Mouse (Mus musculus): ENCODE results near the gene Nyap1.

The Nyap1 gene

DNA sequence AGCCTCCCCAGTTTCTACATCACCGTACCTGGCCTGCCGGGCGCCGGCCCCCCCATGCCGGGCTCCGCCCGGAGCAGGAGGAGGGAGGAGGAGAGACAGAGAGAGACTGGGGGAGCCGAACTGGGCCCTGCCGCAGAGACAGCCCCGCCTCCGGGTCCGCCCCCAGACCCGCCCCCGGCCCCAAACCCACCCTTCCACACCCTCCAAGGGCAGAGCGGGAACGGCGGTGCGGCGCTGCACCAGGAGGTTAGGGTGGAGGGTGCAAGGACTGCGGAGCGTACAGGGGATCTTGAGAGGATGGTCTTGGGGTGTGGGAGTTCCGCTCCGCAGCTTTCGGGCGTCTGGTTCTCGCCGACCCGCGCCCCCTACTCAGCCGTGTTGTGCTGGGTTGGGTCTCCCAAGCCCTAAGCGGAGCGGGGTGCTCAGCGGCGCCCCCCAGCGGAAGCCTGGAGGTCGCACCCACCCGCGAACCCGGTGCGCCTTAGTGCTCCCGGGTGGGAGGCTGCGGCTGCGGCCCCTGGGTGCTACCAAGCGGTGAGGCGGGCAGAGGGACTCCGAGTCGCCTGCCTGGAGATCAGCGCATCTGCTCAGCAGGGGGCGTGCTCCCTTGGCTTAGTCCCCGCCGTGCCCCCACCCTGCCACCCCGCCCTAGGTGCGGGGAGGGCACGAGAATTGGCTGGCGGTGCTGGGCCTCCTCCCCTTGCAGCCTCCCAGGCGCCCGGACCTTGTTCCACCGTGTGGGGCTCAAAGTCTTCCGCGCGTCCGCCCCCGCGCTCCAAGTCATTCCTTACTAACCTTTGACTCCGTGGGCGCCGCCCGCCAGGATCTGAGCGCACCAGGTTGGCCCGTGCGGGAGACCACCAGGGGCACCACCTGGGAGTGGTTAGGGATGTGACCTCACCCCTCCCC, at the start of gene Nyap1:
TSS of gene Nyap1 (minus strand) at position 585 of the 909 bp plus-strand sequence.
- in situ Hi-C loops (cut with MboI; ENCODE audit: low pct_unique_long_range_greater_than_20kb in 1 of 2, low sequenced_read_pairs in 2 of 2, unreplicated experiment in 1 of 2), result no loop called here

DNA sequence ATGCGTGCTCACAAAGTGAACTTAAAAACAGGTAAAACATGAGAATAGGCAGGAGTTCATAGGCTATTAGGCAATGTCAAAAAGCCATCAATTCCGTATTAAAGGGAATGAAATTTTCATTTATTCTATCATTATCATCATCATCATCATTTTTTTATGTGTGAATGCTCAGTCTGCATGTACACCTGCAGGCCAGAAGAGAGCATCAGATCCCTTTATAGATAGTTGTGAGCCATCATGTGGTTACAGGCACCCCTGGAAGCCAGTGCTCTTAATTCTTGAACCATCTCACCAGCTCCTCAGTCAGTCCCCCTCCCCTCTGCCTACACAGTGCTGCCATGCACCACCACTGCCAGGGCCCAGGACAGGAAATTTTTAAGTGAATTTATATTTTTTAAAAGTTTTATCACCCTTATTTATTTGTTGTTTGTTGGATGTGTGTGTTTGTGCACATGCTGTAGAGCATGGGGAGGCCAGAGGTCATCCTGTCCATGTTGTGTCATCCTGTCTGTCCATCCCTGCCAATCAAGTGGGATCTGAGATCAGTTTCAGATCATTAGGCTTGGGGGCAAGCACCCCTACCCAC, 47.6 kb upstream of the Nyap1 start:
- in situ Hi-C loops (cut with MboI; ENCODE audit: low pct_unique_long_range_greater_than_20kb in 1 of 2, low sequenced_read_pairs in 2 of 2, unreplicated experiment in 1 of 2), result no loop called here

DNA sequence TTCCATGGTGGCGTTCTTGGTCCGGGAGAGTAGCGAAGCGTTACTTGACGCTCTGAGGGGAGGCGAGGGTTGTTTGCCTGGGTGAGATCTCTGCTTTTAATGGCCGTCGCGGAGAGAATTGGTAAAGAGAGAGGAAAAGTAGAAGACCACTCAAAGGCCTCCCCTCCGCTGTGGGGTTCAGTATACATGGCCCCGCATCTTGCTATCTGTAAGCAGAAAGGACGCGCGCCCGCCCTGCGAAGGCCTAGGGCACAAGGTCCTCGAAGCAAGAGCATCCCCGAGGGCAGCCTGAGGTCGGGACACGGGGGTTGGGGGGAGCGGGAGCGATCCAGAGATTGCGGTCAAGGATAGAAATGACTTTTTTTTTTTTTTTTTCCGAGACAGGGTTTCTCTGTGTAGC, 46.8 kb upstream of the Nyap1 start:
- in situ Hi-C loops (cut with MboI; ENCODE audit: low pct_unique_long_range_greater_than_20kb in 1 of 2, low sequenced_read_pairs in 2 of 2, unreplicated experiment in 1 of 2), result no loop called here

DNA sequence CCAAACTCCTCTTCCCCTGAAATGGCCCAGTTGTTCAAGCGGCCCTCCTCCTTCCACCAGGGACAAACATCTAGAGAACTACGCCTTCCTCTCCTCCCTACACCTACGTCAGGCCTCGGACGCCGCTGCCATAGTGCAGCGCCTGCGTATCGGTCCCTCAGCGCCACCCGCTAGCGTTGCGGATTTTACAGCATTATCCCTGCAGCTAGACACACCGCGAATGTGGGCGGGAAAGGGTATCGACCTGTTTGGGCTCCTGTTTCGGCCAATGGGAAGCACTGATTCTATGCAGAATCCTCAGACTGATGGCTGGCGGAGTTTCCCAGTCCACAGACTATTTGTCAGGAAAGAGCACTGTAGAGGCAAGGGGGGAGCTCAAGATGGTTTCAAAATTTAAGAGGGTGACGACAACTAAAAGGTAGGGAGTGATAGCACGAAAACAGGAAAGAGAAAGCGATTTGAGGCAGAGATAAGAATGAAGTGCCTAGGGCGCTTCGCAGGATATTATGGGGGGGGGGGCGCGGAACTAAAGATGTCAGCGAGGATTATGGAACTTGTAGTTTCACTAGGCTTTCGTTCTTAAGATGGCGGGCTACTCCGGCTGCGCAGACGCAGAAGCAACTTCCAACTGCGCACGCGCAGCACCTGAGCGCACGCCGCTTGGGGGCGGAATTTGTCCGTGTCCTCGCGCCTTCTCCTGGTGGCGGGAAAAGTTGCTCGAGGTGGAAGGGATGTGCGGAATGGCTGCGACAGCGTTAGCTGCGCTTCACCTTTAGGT, 45.9 kb upstream of the Nyap1 start, which contains the start of the genes Mepce and Zcwpw1:
TSS of gene Mepce (minus strand) at position 505 of the 778 bp plus-strand sequence.
TSS of gene Zcwpw1 (plus strand) at position 648 of the 778 bp plus-strand sequence.
- in situ Hi-C loops (cut with MboI; ENCODE audit: low pct_unique_long_range_greater_than_20kb in 1 of 2, low sequenced_read_pairs in 2 of 2, unreplicated experiment in 1 of 2), result no loop called here

DNA sequence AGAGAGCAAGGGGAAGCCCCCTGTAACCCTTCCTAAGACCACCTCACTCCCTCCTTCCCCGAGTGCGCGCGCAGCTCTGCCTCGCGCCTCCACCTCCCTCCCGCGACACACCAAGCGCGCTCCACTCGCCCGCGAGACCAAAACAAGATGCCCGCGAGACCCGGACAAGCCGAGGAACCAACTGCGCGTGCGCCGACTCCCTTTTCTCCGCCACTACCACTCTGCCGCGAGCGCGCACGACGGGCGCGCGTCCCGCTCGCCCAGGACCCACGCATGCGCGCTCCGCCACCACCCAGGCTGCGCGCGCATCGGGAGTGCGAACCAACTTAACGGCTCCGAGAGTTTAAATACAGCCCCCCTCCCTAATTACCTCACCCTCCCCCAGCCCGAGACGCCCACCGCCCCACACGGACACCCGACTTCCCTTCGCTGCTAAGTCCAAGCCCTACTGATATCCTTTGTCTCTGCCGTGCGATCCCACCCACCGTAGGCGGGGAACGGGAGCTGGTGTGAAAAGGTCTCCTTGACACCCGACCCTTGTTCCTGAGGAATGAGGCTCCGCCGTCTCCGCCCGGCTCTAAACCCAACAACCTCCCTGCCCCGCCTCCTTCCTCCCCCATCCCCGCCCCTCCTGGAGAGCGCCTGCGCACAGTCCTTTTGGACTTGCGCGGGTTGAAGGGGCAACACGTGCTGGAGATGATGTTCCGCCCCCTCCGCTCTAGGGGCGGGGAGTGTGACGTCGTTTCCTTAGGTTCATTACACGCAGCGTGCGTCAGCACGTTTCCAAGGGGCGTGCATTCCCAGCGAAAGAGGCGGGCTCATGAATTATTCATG, 44.9 kb upstream of the Nyap1 start:
- in situ Hi-C loops (cut with MboI; ENCODE audit: low pct_unique_long_range_greater_than_20kb in 1 of 2, low sequenced_read_pairs in 2 of 2, unreplicated experiment in 1 of 2), result no loop called here

DNA sequence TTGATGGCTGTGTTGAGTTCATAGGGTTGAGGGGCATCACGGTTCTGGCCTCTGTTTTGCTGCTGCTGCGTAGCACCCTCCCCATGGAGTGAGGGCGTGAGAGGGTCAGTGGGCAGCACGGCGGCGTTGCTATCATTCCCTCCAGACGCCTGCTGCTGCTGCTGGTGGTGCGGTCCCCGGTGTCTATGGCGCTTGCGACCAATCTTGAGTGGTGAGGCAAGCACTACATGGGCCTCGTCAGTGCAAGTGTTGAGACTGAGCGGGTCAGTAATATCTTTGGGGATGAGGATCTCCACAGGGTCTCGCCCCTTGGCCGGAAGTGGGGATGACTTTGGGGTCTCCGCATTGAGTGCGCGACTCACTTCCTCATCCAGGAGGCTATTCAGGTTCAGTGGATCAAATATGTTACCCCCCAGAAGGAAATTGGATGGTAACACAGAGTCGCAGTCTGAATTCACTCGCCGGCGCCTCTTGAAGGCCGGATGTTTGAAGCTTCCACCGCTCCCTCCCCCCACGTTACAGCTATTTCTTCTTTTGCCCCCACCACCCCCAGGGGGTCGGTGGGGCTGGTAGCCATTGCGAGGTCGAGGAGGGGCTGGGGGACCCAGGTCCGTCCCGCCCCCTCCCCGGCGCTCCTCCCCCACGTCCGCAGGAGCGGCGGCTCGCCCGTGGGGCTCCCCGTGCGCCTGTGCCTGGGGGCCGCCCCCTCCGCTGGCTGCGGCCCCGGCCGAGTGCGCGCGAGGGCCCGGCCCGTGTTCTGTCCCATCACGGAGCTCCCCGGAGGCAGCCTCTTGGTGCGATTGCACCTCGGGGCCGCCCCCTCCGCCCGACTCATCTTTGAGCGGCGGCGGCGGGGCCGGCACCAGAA, 44.0 kb upstream of the Nyap1 start:
- in situ Hi-C loops (cut with MboI; ENCODE audit: low pct_unique_long_range_greater_than_20kb in 1 of 2, low sequenced_read_pairs in 2 of 2, unreplicated experiment in 1 of 2), result no loop called here

DNA sequence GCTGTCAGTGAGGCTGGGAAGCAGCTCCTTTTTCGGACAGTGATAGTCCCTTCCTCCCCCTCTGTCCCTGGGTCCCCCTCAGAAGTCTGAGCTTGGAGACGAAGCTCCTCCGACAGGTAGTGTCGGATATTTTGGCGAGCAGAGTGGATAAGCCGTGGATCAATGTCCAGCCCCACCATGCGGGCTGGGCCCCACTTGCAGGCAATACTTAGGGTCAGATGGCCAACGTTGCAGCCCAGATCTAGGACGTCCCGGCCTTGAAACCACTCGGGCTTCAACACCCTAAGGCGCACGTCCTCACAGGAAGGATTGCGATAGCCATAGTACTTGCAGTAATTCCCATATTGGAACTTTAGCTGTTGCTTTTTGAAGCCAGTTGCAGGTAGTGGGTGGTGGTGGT, 43.1 kb upstream of the Nyap1 start:
- in situ Hi-C loops (cut with MboI; ENCODE audit: low pct_unique_long_range_greater_than_20kb in 1 of 2, low sequenced_read_pairs in 2 of 2, unreplicated experiment in 1 of 2), result no loop called here

DNA sequence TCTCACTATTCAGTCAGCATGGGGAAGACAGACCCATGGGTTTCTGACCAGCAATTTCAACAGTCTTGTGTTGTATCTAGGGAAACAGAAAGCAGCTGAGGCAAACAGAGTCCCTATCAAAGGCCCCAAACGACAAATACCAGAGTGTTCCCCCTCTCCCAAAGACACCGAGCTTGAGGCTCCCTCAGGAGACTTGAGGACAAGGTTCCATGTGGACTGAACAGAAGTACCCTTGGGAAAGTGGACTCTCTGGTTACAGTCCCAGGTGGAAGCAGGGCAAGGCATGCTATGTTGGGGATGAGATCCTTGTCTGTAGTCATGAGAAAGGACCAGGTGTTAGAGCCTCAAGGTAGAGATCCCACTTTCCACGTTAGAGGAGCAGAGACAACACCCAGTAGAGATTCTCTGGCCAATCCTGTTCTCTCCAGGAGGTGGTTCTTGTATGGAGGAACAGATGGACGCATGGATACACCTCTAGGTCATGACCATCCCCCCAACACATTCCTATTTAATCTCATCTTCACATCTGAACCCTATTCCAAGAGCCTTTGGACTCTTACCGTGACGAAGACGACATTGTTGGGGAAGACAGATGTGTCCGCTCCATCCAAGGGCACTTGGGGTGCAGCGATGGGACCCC, 42.6 kb upstream of the Nyap1 start:
- in situ Hi-C loops (cut with MboI; ENCODE audit: low pct_unique_long_range_greater_than_20kb in 1 of 2, low sequenced_read_pairs in 2 of 2, unreplicated experiment in 1 of 2), result no loop called here

DNA sequence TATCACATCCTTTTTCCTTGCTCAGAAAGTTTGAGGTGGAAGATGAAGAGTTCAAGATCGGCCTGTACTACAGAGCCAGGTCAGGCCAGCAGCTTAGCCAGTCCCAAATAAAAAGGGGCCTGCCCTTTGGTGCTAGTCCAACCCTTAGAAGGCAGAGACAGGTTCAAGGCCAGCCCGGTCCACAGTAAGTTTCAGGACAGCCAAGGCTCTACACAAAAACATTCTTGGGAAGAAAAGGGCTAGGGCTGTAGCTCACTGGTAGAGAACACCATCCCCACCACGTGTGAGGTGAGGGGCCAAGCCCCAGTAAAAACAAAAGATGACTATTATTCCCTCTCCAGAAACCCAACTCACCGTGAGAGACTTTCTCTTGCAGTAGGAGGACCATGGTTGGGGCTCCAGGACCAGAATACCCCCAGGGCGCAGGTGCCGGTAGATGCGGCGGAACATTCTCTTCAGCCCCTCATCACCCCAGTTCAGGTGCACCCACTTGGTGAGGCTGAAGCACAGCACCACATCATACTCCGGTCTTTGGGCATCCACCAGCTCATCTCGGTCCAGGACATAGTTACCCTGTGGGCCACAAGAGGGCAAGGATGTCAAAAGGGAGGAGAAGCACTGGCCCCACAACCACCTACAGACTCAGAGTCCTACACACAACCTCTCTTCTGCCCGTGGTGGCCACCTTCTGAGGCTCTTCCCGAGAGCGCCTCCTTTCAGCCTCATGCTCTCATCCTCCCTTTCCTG, 41.5 kb upstream of the Nyap1 start:
- in situ Hi-C loops (cut with MboI; ENCODE audit: low pct_unique_long_range_greater_than_20kb in 1 of 2, low sequenced_read_pairs in 2 of 2, unreplicated experiment in 1 of 2), result no loop called here

DNA sequence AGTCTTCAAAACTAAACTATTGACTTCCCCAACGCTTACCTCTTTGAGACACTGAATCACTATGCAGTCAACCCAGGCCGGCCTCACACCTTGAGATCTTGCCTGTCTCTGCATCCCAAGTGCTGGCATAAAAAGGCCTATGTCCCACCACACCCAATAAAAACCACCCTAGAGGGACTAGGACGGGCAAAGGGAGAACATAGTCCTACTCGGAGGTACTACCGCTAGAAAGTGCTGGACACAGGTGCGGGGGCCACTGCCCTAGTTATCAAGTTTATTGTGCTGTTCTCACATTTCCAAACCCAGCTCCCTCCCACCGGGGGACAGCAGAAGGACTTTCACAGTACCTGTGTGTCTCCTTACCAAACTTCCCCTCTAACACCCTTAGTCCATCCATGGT, 40.3 kb upstream of the Nyap1 start:
- in situ Hi-C loops (cut with MboI; ENCODE audit: low pct_unique_long_range_greater_than_20kb in 1 of 2, low sequenced_read_pairs in 2 of 2, unreplicated experiment in 1 of 2), result no loop called here

DNA sequence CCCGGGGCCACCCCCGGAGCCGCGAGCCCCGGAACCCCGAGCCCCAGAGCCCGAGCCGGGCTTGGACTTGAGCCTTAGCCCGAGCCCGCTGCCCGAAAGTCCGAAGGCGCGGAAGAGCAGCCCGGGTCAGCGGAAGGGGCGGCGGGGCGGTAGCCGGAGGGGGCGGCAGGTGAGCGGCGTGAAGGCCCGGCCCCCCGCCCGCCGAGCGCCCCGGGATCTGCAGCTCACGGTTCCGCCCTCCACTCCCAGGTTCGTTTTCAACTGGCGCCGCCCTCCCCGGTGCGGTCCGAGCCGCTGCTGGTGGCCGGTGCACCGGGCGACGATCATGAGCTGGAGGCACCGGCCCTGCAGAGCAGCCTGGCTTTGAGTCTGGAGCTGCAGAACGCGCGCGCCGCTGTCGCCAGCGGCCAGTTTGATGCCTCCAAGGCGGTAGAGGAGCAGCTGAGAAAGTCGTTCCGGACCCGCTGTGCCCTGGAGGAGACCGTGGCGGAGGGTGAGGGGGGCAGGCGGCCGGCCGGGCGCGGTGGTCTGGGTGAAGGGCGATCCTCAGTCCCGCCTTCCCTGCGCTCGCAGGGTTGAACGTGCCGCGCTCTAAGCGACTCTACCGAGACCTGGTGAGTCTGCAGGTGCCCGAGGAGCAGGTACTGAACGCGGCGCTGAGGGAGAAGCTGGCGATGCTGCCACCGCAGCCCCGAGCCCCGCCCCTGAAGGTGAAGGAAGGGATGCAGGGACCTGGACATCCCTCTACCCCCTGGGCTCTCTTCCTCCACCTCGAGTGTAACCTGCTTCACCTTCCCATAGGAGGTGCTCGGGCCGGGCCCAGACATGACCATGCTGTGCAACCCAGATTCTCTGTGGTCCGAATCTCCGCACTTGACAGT, 37.9 kb upstream of the Nyap1 start:
- in situ Hi-C loops (cut with MboI; ENCODE audit: low pct_unique_long_range_greater_than_20kb in 1 of 2, low sequenced_read_pairs in 2 of 2, unreplicated experiment in 1 of 2), result no loop called here

DNA sequence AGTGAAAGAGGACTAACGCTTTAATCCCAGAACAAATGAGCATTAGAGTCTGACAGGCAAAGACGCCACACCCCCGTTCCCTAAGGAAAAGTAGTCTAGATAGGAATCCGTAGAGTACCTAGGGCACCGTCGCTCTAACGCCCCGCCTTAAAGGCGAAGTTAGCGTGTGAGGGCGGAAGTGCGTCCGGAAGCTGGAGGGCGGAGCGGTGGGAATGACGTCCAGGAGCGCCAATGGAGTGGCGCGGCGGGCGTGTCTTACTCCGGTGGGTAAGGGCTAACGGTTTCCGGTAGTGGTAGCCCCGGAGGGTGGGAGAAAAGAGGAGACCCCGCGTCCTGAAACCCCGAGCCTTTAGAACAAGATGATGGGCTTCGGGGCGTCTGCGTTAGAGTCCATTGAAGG, 37.2 kb upstream of the Nyap1 start, which contains the start of gene Ppp1r35:
TSS of gene Ppp1r35 (plus strand) at position 215 of the 400 bp plus-strand sequence.
- in situ Hi-C loops (cut with MboI; ENCODE audit: low pct_unique_long_range_greater_than_20kb in 1 of 2, low sequenced_read_pairs in 2 of 2, unreplicated experiment in 1 of 2), result no loop called here

DNA sequence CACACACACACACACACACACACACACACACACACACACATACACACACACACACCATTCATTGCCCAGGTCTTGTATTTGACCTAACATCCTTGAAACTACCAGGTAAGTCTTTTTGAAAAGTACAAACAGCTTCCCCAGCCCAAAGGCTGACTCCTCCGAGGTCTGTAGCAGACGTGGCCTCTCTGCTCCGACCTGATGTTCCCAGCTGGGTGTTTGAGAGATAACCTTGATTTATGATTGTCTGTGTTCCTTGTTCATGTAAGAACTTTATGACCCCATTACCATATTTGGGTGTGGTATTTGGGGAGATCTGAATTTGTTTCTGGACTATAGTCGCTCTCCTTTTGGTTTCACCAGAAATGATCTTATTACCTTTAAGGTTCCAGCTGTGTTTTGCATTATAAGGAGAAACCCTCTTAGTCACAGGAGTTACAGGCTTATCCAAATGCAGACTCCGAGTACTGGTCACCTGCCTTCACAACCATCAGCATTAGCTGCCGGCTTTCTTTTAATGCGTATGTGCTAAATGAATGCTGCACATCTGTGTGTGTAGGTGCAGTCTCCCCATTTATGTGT, 35.9 kb upstream of the Nyap1 start:
- in situ Hi-C loops (cut with MboI; ENCODE audit: low pct_unique_long_range_greater_than_20kb in 1 of 2, low sequenced_read_pairs in 2 of 2, unreplicated experiment in 1 of 2), result no loop called here

DNA sequence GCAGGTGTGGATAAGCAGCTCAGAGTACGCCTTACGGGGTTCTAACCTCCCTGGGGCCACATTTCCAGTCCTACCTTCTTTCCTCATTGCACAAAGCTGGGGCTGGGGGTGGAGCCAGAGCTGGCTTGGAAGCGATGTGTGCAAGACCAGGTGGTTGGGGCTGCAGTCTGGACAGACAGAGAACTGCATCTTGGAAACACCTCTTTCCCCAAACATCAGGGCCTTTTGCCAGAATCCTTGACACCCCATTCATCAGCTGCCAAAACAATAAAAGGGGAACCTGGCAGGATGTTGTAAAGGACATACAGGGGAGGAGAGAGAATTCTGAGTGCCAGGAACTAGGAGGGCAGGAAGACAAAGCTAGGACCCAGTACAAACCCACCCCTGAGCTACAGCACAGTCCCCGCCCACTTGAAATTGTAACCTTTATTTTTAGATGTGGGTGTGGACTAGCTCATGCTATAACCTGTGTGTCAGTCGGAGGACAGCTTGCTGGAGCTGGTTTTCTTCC, 35.1 kb upstream of the Nyap1 start:
- in situ Hi-C loops (cut with MboI; ENCODE audit: low pct_unique_long_range_greater_than_20kb in 1 of 2, low sequenced_read_pairs in 2 of 2, unreplicated experiment in 1 of 2), result no loop called here

Data from mouse embryonic stem cell (cell line).